Mouse (Mus musculus) olfactory bulb, adult 2 months (tissue): Measurements from ENCODE around the gene Idh1.

ENCODE experiments used
- CTCF ChIP-seq: fragments of 200-500 bp; IDR thresholded peaks from 2 replicates; pipeline ENCODE4 v1.5.1; 2012; ENCODE audit warnings: low read depth, mild to moderate bottlenecking, low read length, moderate library complexity; ENCODE audit not compliant: insufficient read depth
- POLR2A ChIP-seq: fragments of 200-500 bp; IDR thresholded peaks from 2 replicates; pipeline ENCODE4 v1.6.1; 2012; ENCODE audit warnings: mild to moderate bottlenecking, low read depth, low read length, moderate library complexity; ENCODE audit not compliant: insufficient read depth

DNA sequence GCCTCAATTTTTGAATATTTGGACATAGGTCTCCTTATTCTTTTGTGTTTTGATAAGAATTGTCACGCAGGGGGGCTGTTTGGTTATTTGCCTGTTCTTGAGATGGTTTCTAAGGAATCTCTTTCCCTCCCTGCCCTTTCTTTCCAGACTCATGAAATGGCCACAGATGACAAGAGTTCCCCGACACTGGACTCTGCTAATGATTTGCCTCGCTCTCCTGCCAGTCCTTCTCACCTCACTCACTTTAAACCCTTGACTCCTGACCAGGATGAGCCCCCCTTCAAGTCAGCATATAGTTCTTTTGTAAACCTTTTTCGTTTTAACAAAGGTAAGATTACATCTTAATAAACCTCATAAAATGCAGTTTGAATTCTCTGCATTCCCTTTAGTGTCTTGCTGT, 3.9 kb upstream of the Idh1 start:
- no peak for TF ChIP-seq POLR2A
- no peak for TF ChIP-seq CTCF
